Mouse (Mus musculus): ENCODE measurements around the gene Bcl9l. TPM values are rescaled to one million over a fixed set of nuclear protein-coding genes. Genes with fewer than 3 reads are reported as not detected.

Gene Bcl9l
- total RNA-seq, 2 experiments from 2014 or later = 1.2 to 2.5 TPM

DNA sequence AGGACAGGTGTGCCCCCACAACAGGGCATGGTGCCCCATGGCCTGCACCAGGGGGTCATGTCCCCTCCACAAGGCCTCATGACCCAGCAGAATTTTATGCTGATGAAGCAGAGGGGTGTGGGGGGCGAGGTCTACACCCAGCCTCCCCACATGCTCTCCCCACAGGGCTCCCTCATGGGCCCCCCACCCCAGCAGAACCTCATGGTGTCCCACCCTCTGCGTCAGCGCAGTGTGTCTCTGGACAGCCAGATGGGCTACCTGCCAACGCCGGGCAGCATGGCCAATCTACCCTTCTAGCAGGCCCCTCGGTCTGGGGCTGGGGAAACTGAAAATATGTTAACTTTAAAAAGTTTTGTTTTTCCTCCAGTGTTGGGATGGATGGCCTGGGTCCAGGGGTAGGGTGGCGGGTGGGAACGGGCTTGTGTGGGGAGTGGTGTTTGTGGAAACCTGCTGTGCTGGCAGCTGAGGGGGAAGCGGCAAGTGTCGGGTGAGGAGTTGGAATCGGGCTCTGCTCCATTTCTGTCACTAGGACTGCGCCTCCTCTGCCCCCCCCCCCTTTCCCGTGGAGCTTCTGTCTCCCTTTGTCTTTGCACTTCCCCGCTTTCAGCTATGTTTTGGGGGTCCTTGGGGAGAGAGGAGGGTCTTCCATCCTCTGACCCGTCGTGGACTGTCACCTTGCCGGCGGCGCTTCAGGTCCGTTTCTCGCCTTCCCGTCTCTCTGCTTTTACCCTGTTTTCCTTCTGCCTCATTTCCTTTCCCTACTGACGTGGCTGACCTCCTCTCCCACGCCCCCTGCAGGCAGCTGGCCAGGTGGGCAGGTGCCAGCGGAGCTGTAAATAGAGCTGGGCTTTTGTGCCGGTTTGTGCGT is 27.1 kb downstream of the Bcl9l start:
- ATAC-seq (replicated peaks; ENCODE audit: low FRiP score, poor library complexity, severe bottlenecking) = peak; percentile 70

- ATAC-seq (replicated peaks; ENCODE audit: low FRiP score, poor library complexity, severe bottlenecking) = no peak
These were observed 27.8 kb downstream of the Bcl9l start for GRCm38 (mm10) chr9:44510355-44510871.

- no peak for ATAC-seq (replicated peaks; ENCODE audit: low FRiP score, poor library complexity, severe bottlenecking)
These were observed 28.4 kb downstream of the Bcl9l start for GRCm38 (mm10) chr9:44510872-44511601.

- no peak for ATAC-seq (replicated peaks; ENCODE audit: low FRiP score, poor library complexity, severe bottlenecking)
These were observed 29.5 kb downstream of the Bcl9l start for GRCm38 (mm10) chr9:44511935-44512716.

- no peak for ATAC-seq (replicated peaks; ENCODE audit: low FRiP score, poor library complexity, severe bottlenecking)
These were observed 30.0 kb downstream of the Bcl9l start for GRCm38 (mm10) chr9:44512717-44513003.

DNA sequence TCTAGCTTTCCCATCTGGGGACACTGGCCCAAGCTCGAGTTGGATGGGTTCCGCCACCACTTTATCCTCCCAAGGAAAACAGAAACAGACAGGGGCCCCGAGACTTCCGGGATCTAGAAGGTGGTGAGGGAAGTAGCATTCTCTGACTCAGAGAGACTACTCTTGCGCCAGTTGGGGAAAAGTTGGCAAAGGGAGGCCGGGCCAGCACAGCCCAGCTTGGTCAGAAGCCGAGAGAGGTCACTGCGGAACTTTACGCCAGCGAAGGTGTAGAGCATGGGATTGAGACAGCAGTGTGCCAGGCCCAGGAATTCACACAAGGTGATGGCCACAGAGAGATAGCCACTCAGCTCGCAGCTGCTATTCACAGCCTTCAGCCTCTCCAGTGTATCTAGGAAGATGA is 30.5 kb downstream of the Bcl9l start:
- no peak for ATAC-seq (replicated peaks; ENCODE audit: low FRiP score, poor library complexity, severe bottlenecking)

GRCm38 (mm10) chr9:44513610-44514009 is 31.0 kb downstream of the Bcl9l start:
- ATAC-seq (replicated peaks; ENCODE audit: low FRiP score, poor library complexity, severe bottlenecking) = no peak

- no peak for ATAC-seq (replicated peaks; ENCODE audit: low FRiP score, poor library complexity, severe bottlenecking)
These were observed 31.5 kb downstream of the Bcl9l start for GRCm38 (mm10) chr9:44514147-44514546.

GRCm38 (mm10) chr9:44515131-44515751 is 32.6 kb downstream of the Bcl9l start:
- peak; percentile 59 for ATAC-seq (replicated peaks; ENCODE audit: low FRiP score, poor library complexity, severe bottlenecking)

GRCm38 (mm10) chr9:44515891-44516290 is 33.3 kb downstream of the Bcl9l start:
- ATAC-seq (replicated peaks; ENCODE audit: low FRiP score, poor library complexity, severe bottlenecking) = no peak

DNA sequence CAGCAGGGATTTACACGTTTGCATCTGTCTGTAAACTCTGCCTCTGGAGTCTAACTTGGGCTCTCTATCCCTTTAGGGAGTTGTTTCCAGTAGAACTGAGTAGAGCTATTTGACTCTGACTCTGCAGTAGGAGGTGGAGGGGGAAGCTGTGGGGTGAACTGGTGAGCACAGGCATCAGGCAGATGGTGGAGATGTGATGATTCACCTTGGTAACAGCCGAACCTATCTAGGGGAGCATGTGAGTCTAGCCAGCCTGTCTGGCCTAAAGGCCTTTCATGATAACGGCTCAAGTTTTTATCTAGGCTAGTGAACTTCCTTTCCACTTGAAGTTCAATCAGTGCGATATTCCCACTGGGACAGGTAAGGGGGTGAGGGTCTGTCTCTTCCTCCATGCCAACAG is 34.7 kb downstream of the Bcl9l start:
- ATAC-seq (replicated peaks; ENCODE audit: low FRiP score, poor library complexity, severe bottlenecking) = no peak

DNA sequence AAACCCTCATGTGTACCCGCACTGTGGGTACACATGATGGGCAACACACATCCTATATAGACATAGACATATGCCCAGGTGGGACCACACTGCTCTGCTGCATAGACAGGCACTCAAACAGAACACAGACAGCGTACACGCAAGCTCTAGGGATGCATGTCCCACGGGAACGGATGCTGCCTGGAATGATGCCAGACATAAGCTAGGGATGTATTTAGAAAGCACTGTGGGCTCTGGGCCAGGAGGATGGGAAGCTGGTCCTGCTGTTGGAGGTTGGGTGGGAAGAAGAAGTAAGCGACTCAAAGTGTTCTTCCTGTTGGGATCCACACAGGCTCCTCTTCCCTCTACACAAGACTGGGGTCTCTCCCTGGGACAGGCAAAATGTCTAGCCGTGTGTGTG is 35.4 kb downstream of the Bcl9l start:
- ATAC-seq (replicated peaks; ENCODE audit: low FRiP score, poor library complexity, severe bottlenecking) = no peak

DNA sequence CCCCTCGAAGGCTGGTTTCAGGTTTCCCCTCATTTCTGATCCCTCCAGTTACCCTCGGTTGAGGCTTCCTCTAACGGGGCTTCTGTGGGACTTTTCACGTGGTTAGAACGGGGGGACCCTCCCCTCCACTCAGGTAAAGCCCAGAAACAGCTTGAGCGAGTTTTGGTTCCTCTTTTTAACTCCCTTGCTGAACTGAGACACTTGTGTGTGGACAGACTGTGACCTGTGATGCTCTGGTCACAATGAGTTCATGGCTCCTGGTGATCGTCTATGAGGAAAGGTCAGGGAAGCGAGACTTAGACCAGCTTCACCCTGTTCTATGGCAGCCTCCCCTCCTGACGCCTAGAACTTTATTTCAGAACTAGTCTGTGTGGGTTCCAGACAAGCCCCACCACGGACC is 39.3 kb downstream of the Bcl9l start:
- ATAC-seq (replicated peaks; ENCODE audit: low FRiP score, poor library complexity, severe bottlenecking) = no peak

DNA sequence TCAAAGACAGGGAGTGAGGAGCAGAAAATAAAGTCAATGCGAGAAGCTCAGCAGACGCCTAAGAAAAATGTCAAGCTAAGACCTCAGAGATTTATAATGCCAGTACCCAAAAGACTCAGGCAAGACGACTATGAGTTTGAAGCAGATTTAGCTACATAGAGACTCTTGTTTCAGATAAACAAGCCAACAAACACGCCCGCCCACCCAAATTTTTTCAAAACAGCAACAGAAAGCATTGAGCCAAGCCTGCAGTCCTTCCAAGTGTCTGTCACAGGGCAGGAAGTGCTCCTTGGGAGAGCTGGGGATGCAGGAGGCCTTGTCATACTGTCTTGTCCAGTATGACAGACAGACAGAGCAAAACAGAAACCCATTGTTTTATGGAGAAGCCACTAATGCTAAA is 41.1 kb downstream of the Bcl9l start:
- ATAC-seq (replicated peaks; ENCODE audit: low FRiP score, poor library complexity, severe bottlenecking) = no peak

DNA sequence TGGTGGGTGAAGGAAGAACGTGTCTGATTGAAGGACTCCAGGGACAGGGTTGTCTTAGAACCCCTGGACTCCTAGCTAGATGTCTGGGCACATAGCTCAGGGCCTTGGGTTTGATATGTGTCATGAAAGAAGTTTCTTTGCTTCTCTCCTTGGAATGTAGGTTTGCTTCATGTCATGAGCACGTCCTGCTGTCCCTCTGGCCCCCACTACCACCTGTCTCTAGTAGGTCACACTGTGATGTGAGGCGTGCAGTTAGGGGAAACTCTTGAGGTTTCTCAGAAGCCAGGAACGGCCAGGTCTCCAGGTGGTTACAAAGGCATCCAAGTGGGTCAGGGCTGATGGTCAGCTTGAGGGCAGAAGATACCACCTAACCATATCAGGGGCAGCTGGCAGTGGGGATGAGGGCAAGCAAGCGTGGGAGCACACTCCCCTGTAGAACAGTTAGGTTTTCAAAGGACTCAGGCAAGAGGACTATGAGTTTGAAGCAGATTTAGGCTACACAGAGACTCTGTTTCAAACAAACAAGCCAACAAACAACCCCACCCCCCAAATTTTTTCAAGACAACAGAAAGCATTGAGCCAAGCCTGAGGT is 41.7 kb downstream of the Bcl9l start:
- ATAC-seq (replicated peaks; ENCODE audit: low FRiP score, poor library complexity, severe bottlenecking) = no peak

GRCm38 (mm10) chr9:44525001-44525400 is 42.4 kb downstream of the Bcl9l start:
- ATAC-seq (replicated peaks; ENCODE audit: low FRiP score, poor library complexity, severe bottlenecking) = no peak

DNA sequence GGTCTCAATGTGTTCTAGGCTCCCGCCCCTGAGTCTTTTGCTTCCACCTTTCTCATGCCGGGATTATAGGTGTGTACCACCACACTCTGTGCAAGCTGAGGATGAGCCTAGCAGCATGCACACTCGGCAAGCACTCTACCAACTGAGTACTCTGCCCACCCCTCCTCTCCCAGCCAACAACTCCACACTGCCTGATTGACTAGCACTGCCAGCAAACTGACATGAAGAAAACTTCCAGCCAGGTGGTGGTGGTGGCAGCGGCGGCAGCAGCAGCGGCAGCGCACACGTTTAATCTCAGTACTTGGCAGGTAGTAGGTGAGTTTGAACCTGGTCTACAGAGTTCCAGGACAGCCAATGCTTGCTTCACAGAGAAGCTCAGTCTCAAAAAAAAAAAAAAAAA is 43.0 kb downstream of the Bcl9l start:
- ATAC-seq (replicated peaks; ENCODE audit: low FRiP score, poor library complexity, severe bottlenecking) = no peak

DNA sequence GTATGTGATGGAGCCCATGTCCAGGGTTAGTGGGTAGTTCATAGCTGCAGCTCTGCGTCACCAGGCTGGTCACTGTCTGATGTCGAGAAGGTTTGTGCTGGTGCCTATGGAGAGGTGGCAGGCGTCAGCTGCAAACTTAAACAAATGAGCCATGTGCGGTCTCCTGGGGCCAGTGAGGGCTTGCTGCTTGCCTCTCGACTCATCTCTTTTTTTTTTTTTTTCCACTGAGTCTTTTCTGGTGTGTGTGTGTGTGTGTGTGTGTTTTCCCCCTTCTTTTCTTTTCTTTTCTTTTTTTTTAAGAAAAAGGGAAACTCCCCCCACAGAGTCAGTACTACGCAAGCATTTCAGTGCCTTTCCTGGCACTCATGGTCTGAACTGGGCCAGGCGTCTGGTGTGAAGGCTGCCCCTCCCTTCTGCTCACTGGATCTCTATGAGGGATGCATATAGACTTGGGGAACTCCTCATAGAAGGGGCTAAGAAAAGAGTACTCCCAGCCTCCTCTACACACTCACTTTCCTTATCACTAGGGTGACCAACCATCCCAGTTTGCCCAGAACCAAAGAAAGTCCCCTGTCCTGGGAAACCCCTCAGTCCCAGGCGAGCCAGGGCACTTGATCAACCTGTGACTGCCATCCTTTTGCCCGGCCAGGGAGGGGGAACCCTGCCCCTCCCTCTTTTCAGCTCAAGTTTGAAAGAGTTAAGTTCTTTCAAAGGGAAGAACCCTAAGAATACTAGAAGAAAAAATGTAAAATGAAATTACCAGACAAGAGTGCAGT is 43.9 kb downstream of the Bcl9l start:
- ATAC-seq (replicated peaks; ENCODE audit: low FRiP score, poor library complexity, severe bottlenecking) = no peak

GRCm38 (mm10) chr9:44528340-44528739 is 45.7 kb downstream of the Bcl9l start:
- no peak for ATAC-seq (replicated peaks; ENCODE audit: low FRiP score, poor library complexity, severe bottlenecking)
